Mouse (Mus musculus): Measurements from ENCODE around the gene Zkscan16. TPM values are rescaled to one million over a fixed set of nuclear protein-coding genes. Genes with fewer than 3 reads are reported as not detected.

Zkscan16 gene
- polyA plus RNA-seq, 1 experiment from 2014 or later = 0.97 TPM

- Histone ChIP-seq H3K36me3 (replicated peaks; ENCODE audit: control insufficient read depth, insufficient read depth, low read depth, low read length) (no peaks in the 10 kb centered on the region), H3K27ac (replicated peaks; ENCODE audit: low read depth, low read length) (peak overlapping the region; percentile 95), H3K4me2 (ENCODE audit: low read depth, low read length) (peak overlapping the region; percentile 61), H3K9ac (replicated peaks; ENCODE audit: low read length) (peak overlapping the region; percentile 96), H3K27me3 (ENCODE audit: control insufficient read depth, insufficient read depth, low read length) (no peaks in the 10 kb centered on the region), H3K4me1 (ENCODE audit: control insufficient read depth, insufficient read depth, low read length) (no peaks in the 10 kb centered on the region), H3K4me3 (ENCODE audit: low read depth, low read length) (peak overlapping the region; percentile 93), H3K9me3 (replicated peaks; ENCODE audit: control insufficient read depth, low read length) (no peaks in the 10 kb centered on the region)
- ATAC-seq (replicated peaks; ENCODE audit: insufficient number of reproducible peaks, low FRiP score, low TSS enrichment, low read depth) (peak; percentile 80), DNase-seq (ENCODE audit: low spot score) (peak; percentile 70)
- WGBS = under 1% methylated on average over 89 of the region's 126 CpGs
Observed at GRCm38 (mm10) chr4:58911831-58912628, 31.4 kb upstream of the Zkscan16 start.

GRCm38 (mm10) chr4:58912629-58913335, 30.6 kb upstream of the Zkscan16 start, which contains the start of gene Ecpas:
Gene Ecpas (minus strand): TSS chr4:58912749.
- H3K9me3 ChIP-seq (replicated peaks; ENCODE audit: control insufficient read depth, low read length) = no peaks in the 10 kb centered on the region
- peak within 1 kb of the TSS; percentile 61 for H3K4me2 ChIP-seq (ENCODE audit: low read depth, low read length)
- no peaks in the 10 kb centered on the region for H3K4me1 ChIP-seq (ENCODE audit: control insufficient read depth, insufficient read depth, low read length)
- H3K27me3 ChIP-seq (ENCODE audit: control insufficient read depth, insufficient read depth, low read length) = no peaks in the 10 kb centered on the region
- peak within 1 kb of the TSS; percentile 93 for H3K4me3 ChIP-seq (ENCODE audit: low read depth, low read length)
- DNase-seq (ENCODE audit: low spot score) = peak; percentile 82
- WGBS = 4% methylated on average over 43 of the region's 43 CpGs
- H3K36me3 ChIP-seq (replicated peaks; ENCODE audit: control insufficient read depth, insufficient read depth, low read depth, low read length) = no peaks in the 10 kb centered on the region
- peak within 1 kb of the TSS; percentile 95 for H3K27ac ChIP-seq (replicated peaks; ENCODE audit: low read depth, low read length)
- peak within 1 kb of the TSS; percentile 96 for H3K9ac ChIP-seq (replicated peaks; ENCODE audit: low read length)
- peak; percentile 53 for ATAC-seq (replicated peaks; ENCODE audit: insufficient number of reproducible peaks, low FRiP score, low TSS enrichment, low read depth)

- Histone ChIP-seq H3K9ac (replicated peaks; ENCODE audit: low read length) (no peak overlapping the region), H3K27ac (replicated peaks; ENCODE audit: low read depth, low read length) (no peak overlapping the region), H3K27me3 (ENCODE audit: control insufficient read depth, insufficient read depth, low read length) (no peaks in the 10 kb centered on the region), H3K9me3 (replicated peaks; ENCODE audit: control insufficient read depth, low read length) (no peaks in the 10 kb centered on the region), H3K4me2 (ENCODE audit: low read depth, low read length) (no peak overlapping the region), H3K4me1 (ENCODE audit: control insufficient read depth, insufficient read depth, low read length) (no peaks in the 10 kb centered on the region), H3K4me3 (ENCODE audit: low read depth, low read length) (no peak overlapping the region), H3K36me3 (replicated peaks; ENCODE audit: control insufficient read depth, insufficient read depth, low read depth, low read length) (no peaks in the 10 kb centered on the region)
- 38% methylated on average over 3 of the region's 3 CpGs for WGBS
- ATAC-seq (replicated peaks; ENCODE audit: insufficient number of reproducible peaks, low FRiP score, low TSS enrichment, low read depth) (no peak), DNase-seq (ENCODE audit: low spot score) (no peak)
Observed at GRCm38 (mm10) chr4:58913336-58914026, 29.9 kb upstream of the Zkscan16 start.

- ATAC-seq (replicated peaks; ENCODE audit: insufficient number of reproducible peaks, low FRiP score, low TSS enrichment, low read depth) = no peak
Observed at GRCm38 (mm10) chr4:58915081-58915826, 28.2 kb upstream of the Zkscan16 start.

GRCm38 (mm10) chr4:58923933-58924332, 19.5 kb upstream of the Zkscan16 start:
- no peaks in the 10 kb centered on the region for H3K4me1 ChIP-seq (ENCODE audit: control insufficient read depth, insufficient read depth, low read length)
- no peak overlapping the region for H3K9ac ChIP-seq (replicated peaks; ENCODE audit: low read length)
- H3K4me3 ChIP-seq (ENCODE audit: low read depth, low read length) = no peak overlapping the region
- no peaks in the 10 kb centered on the region for H3K9me3 ChIP-seq (replicated peaks; ENCODE audit: control insufficient read depth, low read length)
- WGBS = 79% methylated on average over 2 of the region's 2 CpGs
- no peak for DNase-seq (ENCODE audit: low spot score)
- H3K4me2 ChIP-seq (ENCODE audit: low read depth, low read length) = no peak overlapping the region
- ATAC-seq (replicated peaks; ENCODE audit: insufficient number of reproducible peaks, low FRiP score, low TSS enrichment, low read depth) = no peak
- H3K36me3 ChIP-seq (replicated peaks; ENCODE audit: control insufficient read depth, insufficient read depth, low read depth, low read length) = no peaks in the 10 kb centered on the region
- no peak overlapping the region for H3K27ac ChIP-seq (replicated peaks; ENCODE audit: low read depth, low read length)
- no peaks in the 10 kb centered on the region for H3K27me3 ChIP-seq (ENCODE audit: control insufficient read depth, insufficient read depth, low read length)

More at GRCm38 (mm10) chr4:58915081-58915826, 28.2 kb upstream of the Zkscan16 start:
- no peak overlapping the region for H3K4me2 ChIP-seq (ENCODE audit: low read depth, low read length)
- no peaks in the 10 kb centered on the region for H3K27me3 ChIP-seq (ENCODE audit: control insufficient read depth, insufficient read depth, low read length)
- no peak overlapping the region for H3K4me3 ChIP-seq (ENCODE audit: low read depth, low read length)
- no peak overlapping the region for H3K9ac ChIP-seq (replicated peaks; ENCODE audit: low read length)
- H3K9me3 ChIP-seq (replicated peaks; ENCODE audit: control insufficient read depth, low read length) = no peaks in the 10 kb centered on the region
- no peaks in the 10 kb centered on the region for H3K4me1 ChIP-seq (ENCODE audit: control insufficient read depth, insufficient read depth, low read length)
- WGBS = 77% methylated on average over 8 of the region's 8 CpGs
- H3K36me3 ChIP-seq (replicated peaks; ENCODE audit: control insufficient read depth, insufficient read depth, low read depth, low read length) = no peaks in the 10 kb centered on the region
- no peak for DNase-seq (ENCODE audit: low spot score)
- H3K27ac ChIP-seq (replicated peaks; ENCODE audit: low read depth, low read length) = no peak overlapping the region

GRCm38 (mm10) chr4:58925664-58926063, 17.8 kb upstream of the Zkscan16 start:
- Histone ChIP-seq H3K9ac (replicated peaks; ENCODE audit: low read length) (no peak overlapping the region), H3K27me3 (ENCODE audit: control insufficient read depth, insufficient read depth, low read length) (no peaks in the 10 kb centered on the region), H3K9me3 (replicated peaks; ENCODE audit: control insufficient read depth, low read length) (no peaks in the 10 kb centered on the region), H3K4me2 (ENCODE audit: low read depth, low read length) (no peak overlapping the region), H3K27ac (replicated peaks; ENCODE audit: low read depth, low read length) (no peak overlapping the region), H3K4me1 (ENCODE audit: control insufficient read depth, insufficient read depth, low read length) (no peaks in the 10 kb centered on the region), H3K4me3 (ENCODE audit: low read depth, low read length) (no peak overlapping the region), H3K36me3 (replicated peaks; ENCODE audit: control insufficient read depth, insufficient read depth, low read depth, low read length) (no peaks in the 10 kb centered on the region)
- ATAC-seq (replicated peaks; ENCODE audit: insufficient number of reproducible peaks, low FRiP score, low TSS enrichment, low read depth) (no peak), DNase-seq (ENCODE audit: low spot score) (no peak)
- WGBS = 43% methylated on average over 5 of the region's 5 CpGs

- H3K36me3 ChIP-seq (replicated peaks; ENCODE audit: control insufficient read depth, insufficient read depth, low read depth, low read length) = no peaks in the 10 kb centered on the region
- H3K4me3 ChIP-seq (ENCODE audit: low read depth, low read length) = no peak overlapping the region
- H3K9ac ChIP-seq (replicated peaks; ENCODE audit: low read length) = no peak overlapping the region
- no peaks in the 10 kb centered on the region for H3K9me3 ChIP-seq (replicated peaks; ENCODE audit: control insufficient read depth, low read length)
- H3K4me2 ChIP-seq (ENCODE audit: low read depth, low read length) = no peak overlapping the region
- DNase-seq (ENCODE audit: low spot score) (no peak), ATAC-seq (replicated peaks; ENCODE audit: insufficient number of reproducible peaks, low FRiP score, low TSS enrichment, low read depth) (no peak)
- H3K27ac ChIP-seq (replicated peaks; ENCODE audit: low read depth, low read length) = no peak overlapping the region
- WGBS = 53% methylated on average over 2 of the region's 2 CpGs
- no peaks in the 10 kb centered on the region for H3K4me1 ChIP-seq (ENCODE audit: control insufficient read depth, insufficient read depth, low read length)
- H3K27me3 ChIP-seq (ENCODE audit: control insufficient read depth, insufficient read depth, low read length) = no peaks in the 10 kb centered on the region
Observed at GRCm38 (mm10) chr4:58926120-58926519, 17.3 kb upstream of the Zkscan16 start.

Measured in embryonic facial prominence, embryonic 11.5 days (tissue).